Mouse (Mus musculus): ENCODE data around the gene Bicral. TPM values are rescaled to one million over a fixed set of nuclear protein-coding genes. Genes with fewer than 3 reads are reported as not detected.

Gene Bicral
- polyA plus RNA-seq, 1 experiment from 2014 or later = 7.5 TPM

DNA sequence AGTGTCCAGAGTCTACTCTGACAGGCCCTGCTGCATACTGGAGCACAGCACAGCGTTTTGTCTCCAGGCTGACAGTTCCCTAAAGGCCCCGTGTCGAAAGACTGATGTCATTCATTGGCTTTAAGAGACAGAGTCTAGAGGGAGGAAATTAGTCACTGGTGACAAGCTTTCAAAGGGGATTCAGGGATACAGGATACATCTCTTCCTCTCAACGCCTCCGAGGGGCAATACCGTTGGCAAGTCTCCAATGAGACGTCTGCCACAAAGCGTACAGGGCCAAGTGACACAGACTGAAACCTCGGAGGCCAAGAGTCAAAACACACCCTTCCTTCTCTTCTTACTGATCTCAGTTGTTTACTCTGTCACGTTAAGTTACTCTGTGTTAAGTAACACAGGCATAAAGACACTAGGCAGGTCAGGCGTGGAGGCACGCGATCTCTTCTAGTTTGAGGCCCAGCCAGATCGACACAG lies 21.6 kb upstream of the Bicral start:
- Histone ChIP-seq H3K27ac (ENCODE audit: low read depth, low read length) (no peak overlapping the region), H3K9ac (ENCODE audit: low read length) (no peak overlapping the region), H3K4me3 (ENCODE audit: low read depth, low read length) (no peak overlapping the region), H3K36me3 (ENCODE audit: control insufficient read depth, insufficient read depth, low read length) (no peaks in the 10 kb centered on the region), H3K4me1 (ENCODE audit: control insufficient read depth, insufficient read depth, low read length) (no peaks in the 10 kb centered on the region), H3K4me2 (ENCODE audit: low read length) (no peak overlapping the region), H3K9me3 (replicated peaks; ENCODE audit: control insufficient read depth, low read length) (no peaks in the 10 kb centered on the region), H3K27me3 (replicated peaks; ENCODE audit: control insufficient read depth, insufficient read depth, low read length) (no peaks in the 10 kb centered on the region)
- WGBS = 50% methylated on average over 14 of the region's 14 CpGs
- ATAC-seq (no peak; the same call in 1 of the 2 replicates), DNase-seq (ENCODE audit: low spot score) (peak; percentile 29)

DNA sequence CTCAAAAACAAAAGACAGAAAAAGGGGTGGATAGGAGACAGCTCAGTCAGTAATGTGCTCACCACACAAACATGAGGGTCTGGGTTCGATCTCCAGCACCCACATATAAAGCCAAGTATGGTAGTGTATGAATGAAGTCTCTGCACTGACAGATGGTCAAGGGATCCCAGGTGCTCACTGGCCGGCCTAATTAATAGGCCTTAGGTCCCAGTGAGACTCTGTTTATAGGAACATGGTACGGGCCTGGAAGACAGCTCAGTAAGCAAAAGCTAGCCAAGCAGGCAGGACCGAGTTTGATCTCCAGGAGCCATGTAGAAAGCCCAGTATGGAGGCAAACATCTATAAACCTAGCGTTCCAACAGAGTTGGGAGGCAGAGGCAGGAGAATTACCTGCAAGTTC lies 18.8 kb upstream of the Bicral start:
- H3K27me3 ChIP-seq (replicated peaks; ENCODE audit: control insufficient read depth, insufficient read depth, low read length) = no peaks in the 10 kb centered on the region
- H3K4me3 ChIP-seq (ENCODE audit: low read depth, low read length) = no peak overlapping the region
- 91% methylated on average over 5 of the region's 5 CpGs for WGBS
- DNase-seq (ENCODE audit: low spot score) = no peak
- H3K4me2 ChIP-seq (ENCODE audit: low read length) = no peak overlapping the region
- no peaks in the 10 kb centered on the region for H3K36me3 ChIP-seq (ENCODE audit: control insufficient read depth, insufficient read depth, low read length)
- ATAC-seq = no peak
- no peak overlapping the region for H3K27ac ChIP-seq (ENCODE audit: low read depth, low read length)
- no peak overlapping the region for H3K9ac ChIP-seq (ENCODE audit: low read length)
- no peaks in the 10 kb centered on the region for H3K9me3 ChIP-seq (replicated peaks; ENCODE audit: control insufficient read depth, low read length)
- H3K4me1 ChIP-seq (ENCODE audit: control insufficient read depth, insufficient read depth, low read length) = no peaks in the 10 kb centered on the region

DNA sequence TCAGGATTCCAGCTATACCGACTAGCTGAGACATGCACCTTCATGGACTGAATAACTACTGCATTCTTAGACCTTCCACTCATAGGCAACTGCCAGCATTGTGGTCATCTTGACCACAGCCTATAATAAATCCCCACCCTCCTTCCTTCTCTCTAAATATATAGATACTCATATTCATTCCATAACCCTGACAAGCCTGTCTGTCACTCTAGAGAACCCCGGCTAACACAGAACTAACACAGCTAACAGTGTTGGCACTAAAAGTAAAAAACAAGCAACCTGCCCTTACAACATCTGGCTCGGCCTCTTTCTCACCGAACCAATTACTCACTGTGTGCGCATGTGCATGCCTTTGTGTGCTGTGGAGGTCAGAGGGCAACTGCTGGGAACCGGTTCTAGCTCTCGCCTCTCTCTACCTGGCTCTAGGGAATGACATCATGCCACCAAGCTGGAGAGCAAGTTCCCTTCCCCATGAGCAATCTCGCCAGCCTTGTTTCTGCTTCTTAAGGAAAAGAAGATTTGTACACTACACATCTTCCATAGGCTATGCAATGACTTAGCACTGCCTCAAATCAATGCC lies 18.2 kb upstream of the Bicral start:
- Histone ChIP-seq H3K27ac (ENCODE audit: low read depth, low read length) (no peak overlapping the region), H3K27me3 (replicated peaks; ENCODE audit: control insufficient read depth, insufficient read depth, low read length) (no peaks in the 10 kb centered on the region), H3K4me3 (ENCODE audit: low read depth, low read length) (no peak overlapping the region), H3K4me1 (ENCODE audit: control insufficient read depth, insufficient read depth, low read length) (no peaks in the 10 kb centered on the region), H3K4me2 (ENCODE audit: low read length) (no peak overlapping the region), H3K9ac (ENCODE audit: low read length) (no peak overlapping the region), H3K36me3 (ENCODE audit: control insufficient read depth, insufficient read depth, low read length) (no peaks in the 10 kb centered on the region), H3K9me3 (replicated peaks; ENCODE audit: control insufficient read depth, low read length) (no peaks in the 10 kb centered on the region)
- 84% methylated on average over 8 of the region's 8 CpGs for WGBS
- ATAC-seq = no peak
- no peak for DNase-seq (ENCODE audit: low spot score)

DNA sequence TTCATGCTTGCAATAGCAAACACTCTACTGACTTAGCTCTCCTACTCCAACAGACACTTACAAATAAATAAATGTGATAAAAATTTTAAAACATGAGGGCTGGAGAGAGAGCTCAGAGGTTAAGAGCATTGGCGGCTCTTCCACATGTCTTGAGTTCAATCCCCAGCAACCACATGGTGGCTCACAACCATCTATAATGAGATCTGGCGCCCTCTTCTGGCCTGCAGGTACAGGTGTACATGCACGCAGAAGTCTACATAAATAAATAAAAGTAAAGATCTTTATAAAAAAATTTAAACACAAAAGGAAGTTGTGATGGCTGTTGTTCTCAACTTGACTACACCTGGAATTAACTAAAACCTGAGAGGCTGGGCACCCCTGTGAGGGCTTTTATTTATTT lies 17.3 kb upstream of the Bicral start:
- Histone ChIP-seq H3K4me3 (ENCODE audit: low read depth, low read length) (no peak overlapping the region), H3K9ac (ENCODE audit: low read length) (no peak overlapping the region), H3K4me2 (ENCODE audit: low read length) (no peak overlapping the region), H3K27ac (ENCODE audit: low read depth, low read length) (no peak overlapping the region), H3K36me3 (ENCODE audit: control insufficient read depth, insufficient read depth, low read length) (no peaks in the 10 kb centered on the region), H3K9me3 (replicated peaks; ENCODE audit: control insufficient read depth, low read length) (no peaks in the 10 kb centered on the region), H3K27me3 (replicated peaks; ENCODE audit: control insufficient read depth, insufficient read depth, low read length) (no peaks in the 10 kb centered on the region), H3K4me1 (ENCODE audit: control insufficient read depth, insufficient read depth, low read length) (no peaks in the 10 kb centered on the region)
- WGBS = 72% methylated on average over 3 of the region's 3 CpGs
- ATAC-seq (no peak), DNase-seq (ENCODE audit: low spot score) (no peak)

DNA sequence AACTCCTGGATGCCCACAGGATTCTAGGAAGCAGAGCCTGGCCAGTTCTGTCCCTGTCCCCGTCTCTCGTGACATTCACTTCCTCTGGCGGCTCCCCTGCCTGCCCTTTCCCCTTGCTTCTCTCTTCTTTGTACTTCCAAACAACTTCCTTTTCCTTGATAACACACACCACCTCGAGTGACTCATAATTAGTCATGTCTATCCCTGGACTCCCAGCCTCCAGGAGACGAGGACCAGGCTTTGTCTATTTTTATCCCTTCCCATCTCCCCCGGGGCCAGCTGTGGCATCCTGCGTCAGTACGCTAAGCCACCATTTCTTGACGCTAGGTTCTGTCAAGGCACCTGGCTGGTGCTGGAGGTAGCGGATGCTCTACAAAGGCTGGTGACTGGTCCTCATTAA lies 15.9 kb upstream of the Bicral start:
- no peak overlapping the region for H3K4me3 ChIP-seq (ENCODE audit: low read depth, low read length)
- H3K27ac ChIP-seq (ENCODE audit: low read depth, low read length) = no peak overlapping the region
- H3K4me2 ChIP-seq (ENCODE audit: low read length) = no peak overlapping the region
- no peak for ATAC-seq
- H3K36me3 ChIP-seq (ENCODE audit: control insufficient read depth, insufficient read depth, low read length) = no peaks in the 10 kb centered on the region
- 52% methylated on average over 10 of the region's 10 CpGs for WGBS
- no peak for DNase-seq (ENCODE audit: low spot score)
- no peak overlapping the region for H3K9ac ChIP-seq (ENCODE audit: low read length)
- H3K4me1 ChIP-seq (ENCODE audit: control insufficient read depth, insufficient read depth, low read length) = no peaks in the 10 kb centered on the region
- H3K9me3 ChIP-seq (replicated peaks; ENCODE audit: control insufficient read depth, low read length) = no peaks in the 10 kb centered on the region
- no peaks in the 10 kb centered on the region for H3K27me3 ChIP-seq (replicated peaks; ENCODE audit: control insufficient read depth, insufficient read depth, low read length)

DNA sequence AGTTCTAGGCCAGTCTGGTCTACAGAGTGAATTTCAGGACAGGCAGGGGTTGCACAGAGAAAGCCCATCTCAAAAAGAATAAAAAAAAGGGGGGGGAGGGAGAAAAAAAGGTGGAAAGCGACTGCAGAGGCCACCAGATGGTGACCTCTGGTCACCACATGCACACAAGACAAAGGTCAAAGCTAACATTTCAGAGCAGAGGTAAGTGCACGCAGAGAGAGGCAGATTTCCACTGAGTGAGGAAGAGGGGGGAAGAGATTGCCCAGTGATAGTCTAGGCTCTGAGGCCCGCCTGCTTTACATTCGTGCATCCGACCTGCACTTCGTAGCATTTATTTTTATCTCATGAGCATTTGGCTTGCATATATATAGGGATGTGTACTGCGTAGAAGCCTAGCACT lies 14.5 kb upstream of the Bicral start:
- ATAC-seq (no peak), DNase-seq (ENCODE audit: low spot score) (no peak)
- no peaks in the 10 kb centered on the region for H3K9me3 ChIP-seq (replicated peaks; ENCODE audit: control insufficient read depth, low read length)
- H3K4me3 ChIP-seq (ENCODE audit: low read depth, low read length) = no peak overlapping the region
- no peak overlapping the region for H3K4me2 ChIP-seq (ENCODE audit: low read length)
- 84% methylated on average over 7 of the region's 7 CpGs for WGBS
- no peak overlapping the region for H3K9ac ChIP-seq (ENCODE audit: low read length)
- H3K27me3 ChIP-seq (replicated peaks; ENCODE audit: control insufficient read depth, insufficient read depth, low read length) = no peaks in the 10 kb centered on the region
- no peaks in the 10 kb centered on the region for H3K36me3 ChIP-seq (ENCODE audit: control insufficient read depth, insufficient read depth, low read length)
- no peak overlapping the region for H3K27ac ChIP-seq (ENCODE audit: low read depth, low read length)
- H3K4me1 ChIP-seq (ENCODE audit: control insufficient read depth, insufficient read depth, low read length) = no peaks in the 10 kb centered on the region

DNA sequence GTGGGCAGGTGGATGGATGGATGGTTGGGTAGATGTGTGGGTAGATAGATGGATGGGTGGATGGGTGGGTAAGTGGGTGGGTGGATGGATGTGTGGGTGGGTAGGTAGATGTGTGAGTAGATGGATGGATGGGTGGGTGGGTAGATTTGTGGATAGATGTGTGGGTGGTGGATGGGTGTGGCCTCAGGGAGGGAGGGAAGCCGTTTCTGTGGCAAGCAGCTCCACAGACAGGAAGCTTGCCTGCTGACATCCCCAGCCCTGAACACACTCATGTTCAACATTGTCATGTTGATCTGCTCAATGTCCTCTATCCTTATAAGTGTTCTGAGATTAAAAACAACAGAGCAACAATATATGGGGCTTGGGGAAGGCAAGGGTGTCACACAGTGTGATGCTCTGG lies 12.6 kb upstream of the Bicral start:
- H3K36me3 ChIP-seq (ENCODE audit: control insufficient read depth, insufficient read depth, low read length) = no peaks in the 10 kb centered on the region
- H3K27me3 ChIP-seq (replicated peaks; ENCODE audit: control insufficient read depth, insufficient read depth, low read length) = no peaks in the 10 kb centered on the region
- DNase-seq (ENCODE audit: low spot score) (no peak), ATAC-seq (no peak)
- H3K4me1 ChIP-seq (ENCODE audit: control insufficient read depth, insufficient read depth, low read length) = no peaks in the 10 kb centered on the region
- H3K4me3 ChIP-seq (ENCODE audit: low read depth, low read length) = no peak overlapping the region
- no peak overlapping the region for H3K27ac ChIP-seq (ENCODE audit: low read depth, low read length)
- no peak overlapping the region for H3K4me2 ChIP-seq (ENCODE audit: low read length)
- H3K9ac ChIP-seq (ENCODE audit: low read length) = no peak overlapping the region
- H3K9me3 ChIP-seq (replicated peaks; ENCODE audit: control insufficient read depth, low read length) = no peaks in the 10 kb centered on the region
- WGBS = 80% methylated on average over 1 of the region's 1 CpGs

DNA sequence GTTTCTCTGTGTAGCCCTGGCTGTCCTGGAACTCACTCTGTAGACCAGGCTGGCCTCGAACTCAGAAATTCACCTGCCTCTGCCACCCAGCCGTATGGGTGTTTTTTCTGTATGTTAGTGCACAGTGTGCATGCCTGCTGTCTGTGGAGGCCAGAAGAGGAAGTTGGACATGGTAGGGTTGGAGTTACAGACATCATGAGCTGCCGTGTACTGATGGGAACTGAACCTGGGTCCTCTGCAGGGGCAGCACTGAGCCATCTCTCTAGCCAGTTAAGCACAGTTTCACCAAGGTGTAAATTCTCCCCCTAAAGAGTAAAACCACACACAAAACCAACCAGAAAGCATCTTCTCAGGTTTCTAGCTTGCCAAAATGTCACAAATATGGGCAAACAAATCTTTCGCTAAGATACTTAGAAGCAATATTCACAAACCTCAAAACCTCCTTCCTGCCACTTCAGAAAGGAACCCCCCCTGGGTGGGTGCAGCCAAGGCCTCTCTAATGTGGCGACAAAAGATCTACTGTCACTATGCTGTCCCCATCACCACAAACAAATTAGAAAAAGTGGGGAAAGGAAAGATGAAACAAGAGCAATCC lies 12.0 kb upstream of the Bicral start:
- ATAC-seq (no peak), DNase-seq (ENCODE audit: low spot score) (no peak)
- Histone ChIP-seq H3K27me3 (replicated peaks; ENCODE audit: control insufficient read depth, insufficient read depth, low read length) (no peaks in the 10 kb centered on the region), H3K4me2 (ENCODE audit: low read length) (no peak overlapping the region), H3K4me3 (ENCODE audit: low read depth, low read length) (no peak overlapping the region), H3K9me3 (replicated peaks; ENCODE audit: control insufficient read depth, low read length) (no peaks in the 10 kb centered on the region), H3K9ac (ENCODE audit: low read length) (no peak overlapping the region), H3K4me1 (ENCODE audit: control insufficient read depth, insufficient read depth, low read length) (no peaks in the 10 kb centered on the region), H3K27ac (ENCODE audit: low read depth, low read length) (no peak overlapping the region), H3K36me3 (ENCODE audit: control insufficient read depth, insufficient read depth, low read length) (no peaks in the 10 kb centered on the region)
- WGBS = 91% methylated on average over 5 of the region's 5 CpGs

DNA sequence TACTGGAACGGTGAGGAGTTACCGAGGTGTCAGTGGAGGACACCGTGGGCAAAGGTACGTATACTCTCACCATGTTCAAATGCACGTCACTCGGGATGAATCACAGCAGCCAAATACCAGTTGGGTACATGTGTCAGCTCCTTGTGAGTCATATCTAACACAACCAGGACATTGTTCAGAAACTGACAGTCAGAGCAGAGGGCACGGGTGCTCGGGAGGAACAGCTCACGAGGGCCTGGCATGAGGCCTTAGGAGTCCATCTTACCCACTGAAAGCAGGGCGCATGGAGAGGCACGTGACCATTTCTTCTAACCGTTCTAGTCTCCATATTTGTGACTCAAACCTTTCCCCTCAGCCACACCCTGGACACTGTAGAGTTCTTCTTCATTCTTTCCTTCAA lies 8.6 kb upstream of the Bicral start:
- 92% methylated on average over 12 of the region's 12 CpGs for WGBS
- DNase-seq (ENCODE audit: low spot score) (no peak), ATAC-seq (no peak)
- no peak overlapping the region for H3K4me3 ChIP-seq (ENCODE audit: low read depth, low read length)
- no peak overlapping the region for H3K27ac ChIP-seq (ENCODE audit: low read depth, low read length)
- no peaks in the 10 kb centered on the region for H3K27me3 ChIP-seq (replicated peaks; ENCODE audit: control insufficient read depth, insufficient read depth, low read length)
- H3K4me1 ChIP-seq (ENCODE audit: control insufficient read depth, insufficient read depth, low read length) = no peaks in the 10 kb centered on the region
- H3K9me3 ChIP-seq (replicated peaks; ENCODE audit: control insufficient read depth, low read length) = no peaks in the 10 kb centered on the region
- no peak overlapping the region for H3K9ac ChIP-seq (ENCODE audit: low read length)
- no peak overlapping the region for H3K4me2 ChIP-seq (ENCODE audit: low read length)
- no peaks in the 10 kb centered on the region for H3K36me3 ChIP-seq (ENCODE audit: control insufficient read depth, insufficient read depth, low read length)
